In the genomic region with DNA sequence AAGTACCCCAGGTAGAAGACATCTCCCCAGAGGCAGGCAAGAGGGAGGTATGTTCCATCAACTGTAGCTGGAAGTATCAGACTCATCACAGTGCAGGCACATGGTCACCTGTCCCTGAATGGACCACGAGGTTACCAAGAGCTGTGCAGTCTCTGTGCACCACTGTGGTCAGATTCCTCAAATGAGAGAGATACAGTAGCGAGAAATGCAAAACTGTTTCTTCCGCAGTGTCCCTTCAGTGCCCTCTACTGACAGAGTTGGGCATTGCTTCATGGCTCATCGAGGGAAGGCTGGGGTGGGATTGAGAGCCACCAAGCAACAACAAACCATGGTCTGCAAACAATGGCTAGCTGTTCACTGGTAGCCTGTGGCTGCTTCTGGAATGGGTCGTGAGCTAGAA, we compare ENCODE assay signal across 8 mouse cellular contexts.
DNase-seq lines count a peak whose midpoint lies in the region; ATAC-seq and TF ChIP-seq lines count a peak whose summit lies in the region.

No protein-coding gene starts in this region.

- ATAC-seq in cerebellum, adult (ENCODE audit: insufficient number of reproducible peaks, low FRiP score, low TSS enrichment) = 0 out of 2 replicates have a peak, but pooled peaks have one; percentile 26
- ATAC-seq in forebrain, embryonic 13.5 days = peak; percentile 60; the same call in 1 of the 2 replicates
- ATAC-seq in kidney, embryonic 15.5 days (replicated peaks; ENCODE audit: low FRiP score) = 0 out of 2 replicates have a peak, but pooled peaks have one; percentile 30
- no peak for ATAC-seq in limb, embryonic 14.5 days (ENCODE audit: low FRiP score, low read depth)

- WGBS in thymus, adult 2 months = 3% methylated on average over 5 of the region's 5 CpGs
- WGBS in forebrain, embryonic 13.5 days = 7% methylated on average over 5 of the region's 5 CpGs
- 10% methylated on average over 5 of the region's 5 CpGs for WGBS in kidney, embryonic 15.5 days
- 10% methylated on average over 5 of the region's 5 CpGs for WGBS in limb, embryonic 14.5 days

- no peak overlapping the region for H3K27ac ChIP-seq in thymus, adult 2 months (ENCODE audit: control insufficient read depth, insufficient read depth, low read length)
- no peak overlapping the region for H3K27ac ChIP-seq in forebrain, embryonic 13.5 days
- H3K27ac ChIP-seq in kidney, embryonic 15.5 days = no peak overlapping the region
- H3K27ac ChIP-seq in limb, embryonic 14.5 days (replicated peaks; ENCODE audit: low read depth, low read length) = no peak overlapping the region

- DNase-seq in thymus, adult 2 months = peak; percentile 28
- DNase-seq in thymus, adult 18-20 months = no peak
- peak; percentile 56 for DNase-seq in limb, embryonic 14.5 days (ENCODE audit: low spot score)
- DNase-seq in retina, embryonic 14.5 days (ENCODE audit: low spot score) = peak; percentile 89
- no peak for DNase-seq in c-Kit-positive CD71-positive TER-119-positive erythroid progenitor cells, embryonic 14.5 days (ENCODE audit: low spot score)

- no peaks in the 10 kb centered on the region for H3K9me3 ChIP-seq in forebrain, embryonic 13.5 days (replicated peaks)
- no peaks in the 10 kb centered on the region for H3K9me3 ChIP-seq in kidney, embryonic 15.5 days (replicated peaks)
- no peaks in the 10 kb centered on the region for H3K9me3 ChIP-seq in limb, embryonic 14.5 days (ENCODE audit: control insufficient read depth, low read length)

- H3K4me1 ChIP-seq in thymus, adult 2 months (replicated peaks; ENCODE audit: control insufficient read depth, insufficient read depth, low read length) = no peaks in the 10 kb centered on the region
- H3K4me1 ChIP-seq in forebrain, embryonic 13.5 days = peaks cover 38% of the 10 kb centered on the region
- H3K4me1 ChIP-seq in kidney, embryonic 15.5 days = peaks cover 17% of the 10 kb centered on the region; the same call in 1 of the 2 replicates
- H3K4me1 ChIP-seq in limb, embryonic 14.5 days (ENCODE audit: control insufficient read depth, insufficient read depth, low read length) = no peaks in the 10 kb centered on the region

- no peak for TF ChIP-seq POLR2A in thymus, adult 2 months (IDR thresholded peaks at IDR 0.05; ENCODE audit: control insufficient read depth, extremely low read depth, insufficient read depth, low read length, poor library complexity)
- no peak for TF ChIP-seq POLR2A in limb, embryonic 14.5 days (IDR thresholded peaks at IDR 0.05; ENCODE audit: borderline replicate concordance, extremely low read depth, insufficient read depth, insufficient read length)

- H3K36me3 ChIP-seq in thymus, adult 2 months (ENCODE audit: control insufficient read depth, insufficient read depth, low read length) = no peaks in the 10 kb centered on the region
- H3K36me3 ChIP-seq in forebrain, embryonic 13.5 days (ENCODE audit: poor library complexity, severe bottlenecking) = no peaks in the 10 kb centered on the region
- no peaks in the 10 kb centered on the region for H3K36me3 ChIP-seq in kidney, embryonic 15.5 days
- H3K36me3 ChIP-seq in limb, embryonic 14.5 days (ENCODE audit: control insufficient read depth, insufficient read depth, low read length) = no peaks in the 10 kb centered on the region

- H3K4me2 ChIP-seq in forebrain, embryonic 13.5 days = no peak overlapping the region
- H3K4me2 ChIP-seq in kidney, embryonic 15.5 days = no peak overlapping the region
- no peak overlapping the region for H3K4me2 ChIP-seq in limb, embryonic 14.5 days (replicated peaks; ENCODE audit: low read depth, low read length, severe bottlenecking)

- peak; percentile 22; the same call in 1 of the 2 replicates for TF ChIP-seq CTCF in thymus, adult 2 months (IDR thresholded peaks at IDR 0.05; ENCODE audit: borderline replicate concordance, control insufficient read depth, extremely low read depth, insufficient read depth, low read length, poor library complexity)

- H3K4me3 ChIP-seq in thymus, adult 2 months (ENCODE audit: control insufficient read depth, insufficient read depth, low read length) = no peak overlapping the region
- H3K4me3 ChIP-seq in forebrain, embryonic 13.5 days = no peak overlapping the region
- no peak overlapping the region for H3K4me3 ChIP-seq in kidney, embryonic 15.5 days (replicated peaks)
- no peak overlapping the region for H3K4me3 ChIP-seq in limb, embryonic 14.5 days (replicated peaks; ENCODE audit: low read length)

- no peaks in the 10 kb centered on the region for H3K27me3 ChIP-seq in thymus, adult 2 months (ENCODE audit: control insufficient read depth, insufficient read depth, low read length)
- no peaks in the 10 kb centered on the region for H3K27me3 ChIP-seq in forebrain, embryonic 13.5 days
- no peaks in the 10 kb centered on the region for H3K27me3 ChIP-seq in kidney, embryonic 15.5 days
- no peaks in the 10 kb centered on the region for H3K27me3 ChIP-seq in limb, embryonic 14.5 days (ENCODE audit: control insufficient read depth, insufficient read depth, low read length)

- H3K9ac ChIP-seq in forebrain, embryonic 13.5 days = no peak overlapping the region
- H3K9ac ChIP-seq in kidney, embryonic 15.5 days = no peak overlapping the region
- no peak overlapping the region for H3K9ac ChIP-seq in limb, embryonic 14.5 days (ENCODE audit: low read depth, low read length, severe bottlenecking)

Comparison
In these comparisons a context has a peak if more than half of its experiments do, and no peak if none do; other contexts are left out.
1. DNase-seq: peak in thymus, adult 2 months (single experiment), limb, embryonic 14.5 days (single experiment) and retina, embryonic 14.5 days (single experiment); none in thymus, adult 18-20 months (0 of 2) and c-Kit-positive CD71-positive TER-119-positive erythroid progenitor cells, embryonic 14.5 days (single experiment).